Mouse (Mus musculus): ENCODE measurements at regions not wholly inside any gene's neighbourhood (a gene's known extent, or its start where the extent isn't known, plus 50 kb on each side); places are given as distances from the start of the nearest gene placed in this dataset.

- no peaks in the 10 kb centered on the region for H3K9me3 ChIP-seq (replicated peaks; ENCODE audit: insufficient read depth, low read length)
- no peak overlapping the region for H3K9ac ChIP-seq (ENCODE audit: control insufficient read depth, low read depth, low read length, poor library complexity, severe bottlenecking)
- H3K4me3 ChIP-seq (ENCODE audit: control insufficient read depth in 1 of 2, insufficient read depth in 1 of 2, low read depth in 2 of 2, low read length in 2 of 2): no peak overlapping the region
- no peak for TF ChIP-seq MYC (IDR thresholded peaks at IDR 0.05; ENCODE audit: low read depth, low read length)
- TF ChIP-seq ETS1 (IDR thresholded peaks at IDR 0.05; ENCODE audit: low read depth, low read length): no peak
- TF ChIP-seq CHD2 (IDR thresholded peaks at IDR 0.05; ENCODE audit: low read length): no peak
- TF ChIP-seq KAT2A (conservative IDR thresholded peaks at IDR 0.05; ENCODE audit: low read depth, low read length): no peak
- TF ChIP-seq POLR2AphosphoS5 (IDR thresholded peaks at IDR 0.05; ENCODE audit: borderline replicate concordance, low read depth, low read length): no peak
- no peak for TF ChIP-seq CTCF (IDR thresholded peaks at IDR 0.05 in 2 of 3, conservative IDR thresholded peaks at IDR 0.05 in 1 of 3; ENCODE audit: control insufficient read depth in 1 of 3, insufficient read depth in 1 of 3, low read depth in 2 of 3, low read length in 3 of 3, poor library complexity in 1 of 3, severe bottlenecking in 1 of 3)
- TF ChIP-seq ZC3H11A (IDR thresholded peaks at IDR 0.05; ENCODE audit: low read depth, low read length): no peak
- no peak for TF ChIP-seq TAL1 (IDR thresholded peaks at IDR 0.05; ENCODE audit: low read length)
- no peak for TF ChIP-seq BHLHE40 (IDR thresholded peaks at IDR 0.05; ENCODE audit: borderline replicate concordance, low read depth, low read length)
- TF ChIP-seq NELFE (IDR thresholded peaks at IDR 0.05; ENCODE audit: low read depth, low read length): no peak
- TF ChIP-seq SMC3 (IDR thresholded peaks at IDR 0.05; ENCODE audit: low read depth, low read length): no peak
- no peak for TF ChIP-seq MYB (IDR thresholded peaks at IDR 0.05; ENCODE audit: low read depth, low read length)
- TF ChIP-seq SIN3A (IDR thresholded peaks at IDR 0.05; ENCODE audit: low read length): no peak
- no peak for TF ChIP-seq MEF2A (IDR thresholded peaks at IDR 0.05; ENCODE audit: extremely low read depth, insufficient replicate concordance, low read depth, low read length, poor library complexity, severe bottlenecking)
- no peak for TF ChIP-seq USF2 (IDR thresholded peaks at IDR 0.05; ENCODE audit: borderline replicate concordance in 1 of 2, insufficient read depth in 1 of 2, low read depth in 1 of 2, low read length in 2 of 2)
- TF ChIP-seq GATA1 (IDR thresholded peaks at IDR 0.05; ENCODE audit: low read depth, low read length): no peak
- DNase-seq (ENCODE audit: low read depth, low spot score): no peak
- no peaks in the 10 kb centered on the region for H3K27me3 ChIP-seq (ENCODE audit: control insufficient read depth in 1 of 2, insufficient read depth in 2 of 2, low read length in 2 of 2)
- no peaks in the 10 kb centered on the region for H3K79me2 ChIP-seq (ENCODE audit: control insufficient read depth, insufficient read depth, low read length, poor library complexity)
- H3K4me1 ChIP-seq (ENCODE audit: control insufficient read depth in 1 of 2, insufficient read depth in 2 of 2, low read length in 2 of 2): no peaks in the 10 kb centered on the region
- H3K36me3 ChIP-seq (ENCODE audit: control insufficient read depth in 1 of 2, insufficient read depth in 2 of 2, low read length in 2 of 2): no peaks in the 10 kb centered on the region
- H3K27ac ChIP-seq (ENCODE audit: control insufficient read depth, low read depth, low read length): no peak overlapping the region
Measured at GRCm38 (mm10) chr6:81474786-81475185, 448.7 kb upstream of the Gcfc2 start.

- H3K9me3 ChIP-seq (replicated peaks; ENCODE audit: insufficient read depth, low read length): no peaks in the 10 kb centered on the region
- H3K9ac ChIP-seq (ENCODE audit: control insufficient read depth, low read depth, low read length, poor library complexity, severe bottlenecking): no peak overlapping the region
- no peak overlapping the region for H3K27ac ChIP-seq (ENCODE audit: control insufficient read depth, low read depth, low read length)
- no peaks in the 10 kb centered on the region for H3K79me2 ChIP-seq (ENCODE audit: control insufficient read depth, insufficient read depth, low read length, poor library complexity)
- no peak for DNase-seq (ENCODE audit: low read depth, low spot score)
- H3K4me3 ChIP-seq (ENCODE audit: control insufficient read depth in 1 of 2, insufficient read depth in 1 of 2, low read depth in 2 of 2, low read length in 2 of 2): no peak overlapping the region
- TF ChIP-seq USF2 (IDR thresholded peaks at IDR 0.05; ENCODE audit: borderline replicate concordance in 1 of 2, insufficient read depth in 1 of 2, low read depth in 1 of 2, low read length in 2 of 2) (no peak), TAL1 (IDR thresholded peaks at IDR 0.05; ENCODE audit: low read length) (no peak), POLR2AphosphoS5 (IDR thresholded peaks at IDR 0.05; ENCODE audit: borderline replicate concordance, low read depth, low read length) (no peak), JUND (IDR thresholded peaks at IDR 0.05; ENCODE audit: low read depth, low read length) (no peak)
- no peaks in the 10 kb centered on the region for H3K4me1 ChIP-seq (ENCODE audit: control insufficient read depth in 1 of 2, insufficient read depth in 2 of 2, low read length in 2 of 2)
- H3K36me3 ChIP-seq (ENCODE audit: control insufficient read depth in 1 of 2, insufficient read depth in 2 of 2, low read length in 2 of 2): no peaks in the 10 kb centered on the region
- no peaks in the 10 kb centered on the region for H3K27me3 ChIP-seq (ENCODE audit: control insufficient read depth in 1 of 2, insufficient read depth in 2 of 2, low read length in 2 of 2)
Measured at GRCm38 (mm10) chr6:81487006-81487405, 436.5 kb upstream of the Gcfc2 start.

All from MEL (cell line).